Mouse (Mus musculus): ENCODE results near the gene Paip2b. TPM values are rescaled to one million over a fixed set of nuclear protein-coding genes. Genes with fewer than 3 reads are reported as not detected.

Paip2b gene
- polyA plus RNA-seq (2014; fragmentation: Illumina TruSeq; extraction: RNeasy Lipid Tissue Mini Kit (QIAGEN cat#74804); ENCODE audit: insufficient read depth, low read depth, low replicate concordance): 16.8 TPM

GRCm38 (mm10) chr6:83831606-83832123 is at the start of gene Paip2b:
Paip2b (minus strand) TSS chr6:83831741.

GRCm38 (mm10) chr6:83866954-83867597 is 35.5 kb upstream of the Paip2b start, which contains the start of gene Zfp638:
Zfp638 (plus strand) TSS chr6:83867109.

GRCm38 (mm10) chr6:83794760-83795296 is 36.7 kb downstream of the Paip2b start, which contains the start of gene Nagk:
Nagk (plus strand) TSS chr6:83794982.

GRCm38 (mm10) chr6:83775638-83776293 is 55.8 kb downstream of the Paip2b start, which contains the start of gene Tex261:
Tex261 (minus strand) TSS chr6:83775813.

GRCm38 (mm10) chr6:83762344-83762743 is 69.2 kb downstream of the Paip2b start, which contains the start of gene Ankrd53:
Ankrd53 (plus strand) TSS chr6:83762644.

Other genes starting within 250 kb of the Paip2b start
- not detected for gene Clec4f, start 175.6 kb downstream of the Paip2b start, polyA plus RNA-seq (2014; fragmentation: Illumina TruSeq; extraction: RNeasy Lipid Tissue Mini Kit (QIAGEN cat#74804); ENCODE audit: insufficient read depth, low read depth, low replicate concordance)
- 1.4 TPM for gene Cd207, start 153.9 kb downstream of the Paip2b start, polyA plus RNA-seq (2014; fragmentation: Illumina TruSeq; extraction: RNeasy Lipid Tissue Mini Kit (QIAGEN cat#74804); ENCODE audit: insufficient read depth, low read depth, low replicate concordance)
- not detected for gene Vax2, start 120.5 kb downstream of the Paip2b start, polyA plus RNA-seq (2014; fragmentation: Illumina TruSeq; extraction: RNeasy Lipid Tissue Mini Kit (QIAGEN cat#74804); ENCODE audit: insufficient read depth, low read depth, low replicate concordance)
- gene Atp6v1b1, start 88.8 kb downstream of the Paip2b start, polyA plus RNA-seq (2014; fragmentation: Illumina TruSeq; extraction: RNeasy Lipid Tissue Mini Kit (QIAGEN cat#74804); ENCODE audit: insufficient read depth, low read depth, low replicate concordance): 3.5 TPM
- gene Ankrd53, start 69.1 kb downstream of the Paip2b start, polyA plus RNA-seq (2014; fragmentation: Illumina TruSeq; extraction: RNeasy Lipid Tissue Mini Kit (QIAGEN cat#74804); ENCODE audit: insufficient read depth, low read depth, low replicate concordance): not detected
- 42.8 TPM for gene Tex261, start 55.9 kb downstream of the Paip2b start, polyA plus RNA-seq (2014; fragmentation: Illumina TruSeq; extraction: RNeasy Lipid Tissue Mini Kit (QIAGEN cat#74804); ENCODE audit: insufficient read depth, low read depth, low replicate concordance)
- 45.1 TPM for gene Nagk, start 36.8 kb downstream of the Paip2b start, polyA plus RNA-seq (2014; fragmentation: Illumina TruSeq; extraction: RNeasy Lipid Tissue Mini Kit (QIAGEN cat#74804); ENCODE audit: insufficient read depth, low read depth, low replicate concordance)
- 36.5 TPM for gene Zfp638, start 35.4 kb upstream of the Paip2b start, polyA plus RNA-seq (2014; fragmentation: Illumina TruSeq; extraction: RNeasy Lipid Tissue Mini Kit (QIAGEN cat#74804); ENCODE audit: insufficient read depth, low read depth, low replicate concordance)
- gene Dysf, start 176.8 kb upstream of the Paip2b start, polyA plus RNA-seq (2014; fragmentation: Illumina TruSeq; extraction: RNeasy Lipid Tissue Mini Kit (QIAGEN cat#74804); ENCODE audit: insufficient read depth, low read depth, low replicate concordance): 6.5 TPM